Mouse (Mus musculus) neural tube, embryonic 14.5 days (tissue): ENCODE data around the gene Pou2f3. TPM values are rescaled to one million over a fixed set of nuclear protein-coding genes. Genes with fewer than 3 reads are reported as not detected.

Experiments used
- ATAC-seq: fragments of 200-750 bp; cut with Nextera tagmentation; 2 replicates; pipeline ENCODE4 v1.8.0; 2017; ENCODE audit warnings: low read depth, mild to moderate bottlenecking, moderate TSS enrichment, moderate library complexity
- H3K27ac ChIP-seq: fragments of 300-500 bp; sonication (generic); 2 replicates; pipeline ENCODE4 v1.5.1; 2014; ENCODE audit warnings: low read depth, mild to moderate bottlenecking, control low read depth, low read length, moderate library complexity, mixed read lengths
- H3K27me3 ChIP-seq: fragments of 300-500 bp; sonication (generic); 2 replicates; pipeline ENCODE4 v1.6.1; 2014; ENCODE audit warnings: low read length; ENCODE audit not compliant: control insufficient read depth, insufficient read depth
- H3K36me3 ChIP-seq: fragments of 300-500 bp; sonication (generic); 2 replicates; pipeline ENCODE4 v1.6.1; 2014; ENCODE audit warnings: low read length, mixed read lengths; ENCODE audit not compliant: control insufficient read depth, insufficient read depth
- H3K4me1 ChIP-seq: fragments of 300-500 bp; sonication (generic); 2 replicates; pipeline ENCODE4 v1.6.1; 2014; ENCODE audit warnings: low read length; ENCODE audit not compliant: control insufficient read depth, insufficient read depth
- H3K4me2 ChIP-seq: fragments of 300-500 bp; sonication (generic); 2 replicates; pipeline ENCODE4 v1.6.1; 2014; ENCODE audit warnings: mild to moderate bottlenecking, low read depth, low read length, control low read depth
- H3K4me3 ChIP-seq: fragments of 300-500 bp; sonication (generic); 2 replicates; pipeline ENCODE4 v1.5.1; 2014; ENCODE audit warnings: low read depth, low read length, control low read depth, mixed read lengths
- H3K9ac ChIP-seq: fragments of 300-500 bp; sonication (generic); replicated peaks from 2 replicates; pipeline ENCODE4 v1.6.1; 2014; ENCODE audit warnings: low read depth, mild to moderate bottlenecking, control low read depth, low read length, mixed read lengths
- H3K9me3 ChIP-seq: fragments of 300-500 bp; sonication (generic); 2 replicates; pipeline ENCODE4 v1.6.1; 2016; ENCODE audit warnings: low read length; ENCODE audit not compliant: control insufficient read depth
- WGBS: fragments of 180-500 bp; shearing (Covaris S2); extraction: QIAGEN DNeasy Blood & Tissue Kit; methylation state at CpG from one replicate; pipeline ENCODE4 v1.1.7; 2014; 5-methylcytosine and 5-hydroxymethylcytosine counted together
- polyA plus RNA-seq: library from polyadenylated mRNA; unstranded; fragments of >200 nt; fragmentation: Nextera tagmentation; extraction: Ambion mirVana; gene quantifications from 2 replicates; pipeline ENCODE4 v1.2.1, GENCODE M21; 2014

Pou2f3 gene
- polyA plus RNA-seq, 1 experiment from 2014 or later, result not detected

DNA sequence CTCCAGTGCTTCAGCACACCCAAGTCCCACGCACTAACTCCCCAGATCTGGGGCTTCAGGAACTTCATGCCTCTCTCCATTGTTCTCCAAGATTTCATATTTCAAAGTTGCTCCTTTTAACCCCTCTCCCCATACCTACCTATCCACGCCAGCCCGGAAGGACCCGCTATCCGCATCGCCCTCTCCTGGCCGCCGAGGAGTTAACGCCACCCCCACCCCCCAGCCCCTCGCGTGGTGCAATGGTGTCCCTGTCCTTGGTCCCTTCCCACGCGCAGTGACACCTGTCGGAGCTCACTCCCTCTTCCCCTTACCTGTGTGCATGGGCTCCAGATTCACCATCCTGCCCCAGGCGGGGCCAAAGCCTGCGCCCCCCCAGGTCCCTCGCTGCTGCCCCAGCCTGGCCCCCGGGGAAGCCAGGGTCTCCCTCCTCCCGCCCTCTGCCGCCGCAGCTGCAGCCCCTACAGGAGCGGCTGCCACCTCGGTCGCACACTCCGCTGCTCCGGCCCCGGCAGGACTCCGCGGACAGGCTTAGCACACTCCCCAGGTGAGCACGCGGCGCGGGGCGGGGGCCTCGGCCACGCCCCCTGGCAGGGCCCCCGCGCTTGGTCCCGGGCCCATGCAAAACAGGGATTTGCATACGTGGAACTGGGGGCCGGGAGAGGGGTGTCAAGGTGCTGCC, 4.7 kb downstream of the Pou2f3 start:
- Histone ChIP-seq H3K9ac (0 out of 2 replicates have a peak overlapping the region, but pooled peaks have one; percentile 11), H3K27ac (no peak overlapping the region), H3K4me1 (peaks cover 2% of the 10 kb centered on the region; the same call in 1 of the 2 replicates), H3K4me2 (peak overlapping the region; percentile 37), H3K36me3 (no peaks in the 10 kb centered on the region), H3K9me3 (no peaks in the 10 kb centered on the region), H3K27me3 (peaks cover 14% of the 10 kb centered on the region), H3K4me3 (peak overlapping the region; percentile 9; the same call in 1 of the 2 replicates)
- WGBS, result 2% methylated on average over 40 of the region's 41 CpGs
- ATAC-seq, result no peak

DNA sequence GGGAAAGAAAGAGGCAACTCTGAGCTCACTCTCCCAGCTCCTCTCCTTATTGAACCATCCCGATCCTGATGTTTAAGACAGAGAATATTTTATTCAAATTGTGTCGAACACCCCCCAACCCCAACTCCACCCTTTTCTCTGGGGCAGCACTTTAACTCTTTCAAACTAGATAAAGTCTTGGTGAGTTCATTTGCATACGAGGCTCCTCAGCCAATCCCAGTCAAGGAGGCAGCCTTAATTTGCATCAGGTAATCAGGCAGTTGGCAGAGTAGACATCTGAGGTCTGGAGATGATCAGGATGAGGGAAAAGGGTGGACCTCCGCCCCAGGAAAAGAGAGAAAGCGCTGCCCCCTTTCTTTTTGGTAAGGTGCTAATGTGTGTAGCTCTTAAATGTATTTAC, 10.0 kb downstream of the Pou2f3 start:
- Histone ChIP-seq H3K36me3 (no peaks in the 10 kb centered on the region), H3K9ac (no peak overlapping the region), H3K4me2 (no peak overlapping the region), H3K27ac (no peak overlapping the region), H3K4me3 (no peak overlapping the region), H3K4me1 (no peaks in the 10 kb centered on the region), H3K9me3 (no peaks in the 10 kb centered on the region), H3K27me3 (peaks cover 2% of the 10 kb centered on the region)
- WGBS, result 4% methylated on average over 5 of the region's 5 CpGs
- no peak for ATAC-seq

DNA sequence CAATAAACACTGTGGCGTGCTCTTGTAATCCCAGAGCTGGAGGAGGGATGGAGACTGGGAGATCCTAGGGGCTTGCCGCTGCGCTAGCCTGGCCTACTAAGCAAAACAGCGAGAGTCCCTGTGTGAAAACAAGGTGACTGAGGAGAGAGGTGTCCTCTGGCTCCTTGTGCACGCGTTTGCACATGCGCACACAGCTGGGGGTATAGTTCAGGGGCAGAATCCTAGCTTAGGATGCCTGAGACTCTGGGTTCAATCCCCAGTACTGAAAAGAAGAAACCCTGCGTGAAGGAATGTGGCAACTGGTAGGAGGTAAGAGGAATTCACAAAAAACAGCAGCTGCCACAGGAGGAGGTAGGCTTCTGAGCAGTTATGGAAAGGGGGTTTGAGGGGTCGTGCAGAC, 16.2 kb downstream of the Pou2f3 start:
- H3K9ac ChIP-seq, result no peak overlapping the region
- WGBS, result 19% methylated on average over 9 of the region's 9 CpGs
- ATAC-seq, result no peak
- no peak overlapping the region for H3K4me3 ChIP-seq
- no peak overlapping the region for H3K4me2 ChIP-seq
- no peaks in the 10 kb centered on the region for H3K27me3 ChIP-seq
- H3K9me3 ChIP-seq, result no peaks in the 10 kb centered on the region
- no peaks in the 10 kb centered on the region for H3K36me3 ChIP-seq
- no peaks in the 10 kb centered on the region for H3K4me1 ChIP-seq
- H3K27ac ChIP-seq, result no peak overlapping the region

DNA sequence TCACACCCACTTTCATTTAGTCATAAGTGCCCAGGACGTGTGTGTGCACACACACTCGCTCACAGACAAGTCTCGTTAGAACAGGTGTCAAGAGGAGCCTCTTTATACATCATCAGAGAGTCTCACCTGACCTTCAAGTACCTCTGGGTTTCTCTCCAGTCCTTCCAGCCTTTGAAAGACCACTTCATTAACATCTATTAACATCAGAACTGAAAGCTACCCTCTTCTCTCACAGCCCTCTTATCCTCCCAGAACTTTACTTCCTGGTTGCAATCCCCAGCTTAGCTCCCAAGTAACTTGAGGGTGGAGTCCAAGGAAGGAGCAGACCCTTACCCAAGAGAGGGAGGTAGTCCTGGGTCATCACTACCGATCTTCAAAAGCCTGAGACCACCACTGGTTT, 18.6 kb downstream of the Pou2f3 start:
- Histone ChIP-seq H3K9ac (no peak overlapping the region), H3K4me1 (no peaks in the 10 kb centered on the region), H3K36me3 (no peaks in the 10 kb centered on the region), H3K4me2 (no peak overlapping the region), H3K27ac (no peak overlapping the region), H3K27me3 (no peaks in the 10 kb centered on the region), H3K9me3 (no peaks in the 10 kb centered on the region), H3K4me3 (no peak overlapping the region)
- WGBS, result 50% methylated on average over 4 of the region's 4 CpGs
- ATAC-seq, result no peak

DNA sequence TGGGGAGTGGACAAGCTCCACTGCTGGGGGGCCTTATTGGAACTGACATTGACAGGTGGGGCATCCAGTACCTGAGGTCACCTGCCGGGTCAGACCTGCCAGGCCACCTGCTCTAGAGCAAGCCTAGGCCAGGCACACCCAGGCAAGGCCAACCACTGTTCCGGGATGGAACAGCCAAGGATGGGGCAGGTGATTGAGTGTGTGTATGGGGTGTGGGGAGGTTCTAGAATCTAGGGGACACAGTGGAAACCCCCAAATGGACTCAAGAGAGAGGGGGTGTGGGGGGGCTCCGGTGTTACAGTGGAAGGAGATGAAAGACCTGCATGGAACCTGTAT, 21.2 kb downstream of the Pou2f3 start:
- Histone ChIP-seq H3K4me2 (no peak overlapping the region), H3K27me3 (no peaks in the 10 kb centered on the region), H3K4me1 (no peaks in the 10 kb centered on the region), H3K9ac (no peak overlapping the region), H3K4me3 (no peak overlapping the region), H3K27ac (no peak overlapping the region), H3K36me3 (no peaks in the 10 kb centered on the region), H3K9me3 (no peaks in the 10 kb centered on the region)
- no peak for ATAC-seq
- WGBS, result 59% methylated on average over 3 of the region's 3 CpGs

DNA sequence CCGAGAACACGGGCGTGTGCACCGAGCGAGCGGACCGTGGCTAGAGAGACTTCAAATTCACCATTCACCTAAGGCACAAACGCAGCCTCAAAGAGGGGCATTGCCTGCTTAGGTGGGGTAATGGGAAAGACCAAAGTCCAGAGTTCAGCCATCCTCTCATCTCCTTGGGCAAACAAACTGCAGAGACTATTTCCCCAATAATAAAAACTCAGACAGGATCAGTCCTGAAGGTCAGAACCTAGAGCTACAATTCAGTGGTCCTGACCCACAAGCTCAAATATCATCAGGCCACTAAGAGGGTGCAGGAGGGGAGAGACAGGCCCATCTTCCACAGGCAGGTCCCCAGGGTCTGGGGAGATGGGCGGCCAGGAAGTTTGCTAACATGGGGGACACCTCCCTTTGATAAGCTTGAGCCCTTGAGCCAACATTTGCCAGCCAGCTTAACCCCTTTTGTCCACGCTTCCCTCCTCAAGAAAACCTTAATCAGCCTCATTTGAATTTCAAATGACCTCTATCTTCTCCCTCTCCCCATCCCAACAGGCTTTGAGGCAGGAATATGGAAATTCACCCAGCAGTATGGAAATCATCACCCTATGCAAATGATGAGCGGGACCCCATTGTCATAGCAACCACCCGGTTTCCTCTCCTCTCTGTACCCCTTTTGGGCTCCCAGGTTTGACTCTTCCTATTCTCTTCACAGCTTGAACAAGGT, 21.7 kb downstream of the Pou2f3 start:
- WGBS, result 67% methylated on average over 12 of the region's 12 CpGs
- no peak overlapping the region for H3K27ac ChIP-seq
- H3K4me3 ChIP-seq, result no peak overlapping the region
- no peak overlapping the region for H3K4me2 ChIP-seq
- no peaks in the 10 kb centered on the region for H3K9me3 ChIP-seq
- H3K36me3 ChIP-seq, result no peaks in the 10 kb centered on the region
- H3K27me3 ChIP-seq, result no peaks in the 10 kb centered on the region
- H3K4me1 ChIP-seq, result no peaks in the 10 kb centered on the region
- H3K9ac ChIP-seq, result no peak overlapping the region
- ATAC-seq, result no peak

DNA sequence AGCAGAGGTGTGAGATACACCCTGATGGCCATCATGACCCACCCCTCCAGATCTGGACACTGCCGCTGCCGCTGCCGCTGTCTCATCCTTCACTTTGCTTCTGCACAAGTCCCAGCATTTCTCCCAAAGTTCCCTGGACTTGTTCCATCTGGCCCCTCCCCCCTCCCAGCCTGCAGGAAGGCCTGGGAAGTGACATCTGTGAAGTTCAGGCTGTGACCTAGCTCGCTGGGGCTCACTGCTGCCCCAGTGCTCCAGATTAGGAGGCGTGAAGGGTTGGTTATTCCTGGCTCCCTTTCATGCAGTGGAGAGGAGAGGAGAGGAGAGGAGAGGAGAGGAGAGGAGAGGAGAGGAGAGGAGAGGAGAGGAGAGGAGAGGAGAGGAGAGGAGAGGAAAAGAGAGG, 30.6 kb downstream of the Pou2f3 start:
- no peak for ATAC-seq
- 56% methylated on average over 5 of the region's 5 CpGs for WGBS
- Histone ChIP-seq H3K27me3 (no peaks in the 10 kb centered on the region), H3K4me2 (no peak overlapping the region), H3K4me1 (no peaks in the 10 kb centered on the region), H3K4me3 (no peak overlapping the region), H3K9me3 (no peaks in the 10 kb centered on the region), H3K36me3 (no peaks in the 10 kb centered on the region), H3K9ac (no peak overlapping the region), H3K27ac (no peak overlapping the region)

DNA sequence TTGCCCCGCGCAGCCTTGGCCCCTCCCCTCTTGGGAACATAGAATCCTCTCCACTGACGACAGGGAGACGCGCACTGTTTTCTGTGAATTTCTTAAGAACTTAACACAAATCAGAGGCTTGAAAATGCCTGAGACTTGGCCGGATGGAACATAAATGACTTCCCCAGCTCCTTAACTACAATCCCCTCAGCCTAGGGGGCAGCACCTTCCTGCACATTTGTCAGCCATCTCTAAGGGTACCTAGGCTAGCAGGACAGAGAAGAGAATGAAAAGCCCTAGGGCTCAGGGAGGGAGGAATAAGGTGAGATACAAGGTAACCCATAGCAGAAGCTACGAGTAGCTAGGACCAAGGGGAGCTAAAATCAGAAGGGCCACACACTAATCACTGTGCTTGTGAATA, 32.0 kb downstream of the Pou2f3 start:
- ATAC-seq, result no peak
- no peak overlapping the region for H3K4me2 ChIP-seq

DNA sequence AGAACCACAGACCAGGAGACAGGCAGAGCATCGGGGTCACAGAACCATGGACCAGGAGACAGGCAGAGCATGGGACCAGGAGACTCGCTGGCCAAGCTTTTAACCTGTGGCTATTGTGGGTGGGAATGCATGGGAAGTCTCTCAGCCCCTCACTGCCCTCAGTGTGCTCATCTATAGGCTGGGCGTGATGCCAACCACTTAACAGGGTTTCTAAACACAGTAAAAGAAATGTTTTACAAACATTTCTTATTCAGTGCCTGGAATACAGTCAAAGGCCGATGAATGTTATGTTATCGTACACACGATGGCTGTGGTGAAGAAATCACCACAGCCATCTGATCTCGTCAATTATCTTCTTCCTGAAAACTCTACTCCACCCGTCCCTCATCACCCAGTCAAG, 43.1 kb downstream of the Pou2f3 start:
- WGBS, result 83% methylated on average over 8 of the region's 8 CpGs
- no peak for ATAC-seq

More for the DNA sequence above, 32.0 kb downstream of the Pou2f3 start:
- Histone ChIP-seq H3K4me1 (no peaks in the 10 kb centered on the region), H3K9me3 (no peaks in the 10 kb centered on the region), H3K27ac (no peak overlapping the region), H3K4me3 (no peak overlapping the region), H3K36me3 (no peaks in the 10 kb centered on the region), H3K27me3 (no peaks in the 10 kb centered on the region), H3K9ac (no peak overlapping the region)
- 64% methylated on average over 7 of the region's 7 CpGs for WGBS

More for the DNA sequence above, 43.1 kb downstream of the Pou2f3 start:
- H3K4me2 ChIP-seq, result no peak overlapping the region
- H3K27me3 ChIP-seq, result no peaks in the 10 kb centered on the region
- H3K9ac ChIP-seq, result no peak overlapping the region
- no peaks in the 10 kb centered on the region for H3K4me1 ChIP-seq
- no peak overlapping the region for H3K4me3 ChIP-seq
- H3K36me3 ChIP-seq, result no peaks in the 10 kb centered on the region
- no peak overlapping the region for H3K27ac ChIP-seq
- no peaks in the 10 kb centered on the region for H3K9me3 ChIP-seq
